Mouse (Mus musculus): ENCODE measurements around the gene Gm15557. TPM values are rescaled to one million over a fixed set of nuclear protein-coding genes. Genes with fewer than 3 reads are reported as not detected.

Gm15557 gene
- polyA plus RNA-seq, 1 experiment, result not detected

DNA sequence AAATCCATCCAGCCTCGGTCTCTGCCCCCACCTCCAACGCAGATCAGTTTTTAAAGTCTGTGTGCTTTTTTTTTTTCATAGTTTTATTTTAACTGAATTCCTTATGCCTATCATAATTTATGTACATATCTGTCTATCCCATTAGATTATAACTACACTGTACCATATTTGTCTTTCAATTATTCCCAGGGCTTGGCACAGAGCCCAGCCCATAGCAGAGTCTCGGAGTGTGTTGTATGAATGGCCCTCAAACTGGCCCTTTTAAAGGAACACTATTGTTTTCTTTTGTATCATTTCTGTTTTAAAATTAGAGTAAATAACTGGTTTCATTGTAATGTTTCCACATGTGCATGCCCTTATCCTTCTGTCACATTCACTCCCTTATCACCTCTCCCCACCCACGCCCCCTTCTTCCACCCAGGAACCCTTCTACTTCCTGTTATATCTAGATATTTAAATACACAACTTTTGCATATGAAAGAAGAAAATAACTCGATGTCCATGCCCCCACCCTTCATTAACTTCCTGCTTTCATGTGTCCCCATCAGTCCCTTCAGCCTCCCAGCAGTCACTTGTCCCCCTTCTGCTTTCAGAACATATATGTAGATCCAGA, 7.0 kb downstream of the Gm15557 start:
- H3K4me1 ChIP-seq (ENCODE audit: control insufficient read depth, insufficient read depth, low read length), result peaks cover 11% of the 10 kb centered on the region
- no peak overlapping the region for H3K4me3 ChIP-seq (ENCODE audit: insufficient read depth, low read length)
- no peak overlapping the region for H3K27ac ChIP-seq (ENCODE audit: insufficient read depth, low read length)
- TF ChIP-seq CTCF (IDR thresholded peaks at IDR 0.05; ENCODE audit: borderline replicate concordance, insufficient read depth, low read length), result no peak
- no peak for TF ChIP-seq POLR2A (IDR thresholded peaks at IDR 0.05; ENCODE audit: low read depth, low read length)

DNA sequence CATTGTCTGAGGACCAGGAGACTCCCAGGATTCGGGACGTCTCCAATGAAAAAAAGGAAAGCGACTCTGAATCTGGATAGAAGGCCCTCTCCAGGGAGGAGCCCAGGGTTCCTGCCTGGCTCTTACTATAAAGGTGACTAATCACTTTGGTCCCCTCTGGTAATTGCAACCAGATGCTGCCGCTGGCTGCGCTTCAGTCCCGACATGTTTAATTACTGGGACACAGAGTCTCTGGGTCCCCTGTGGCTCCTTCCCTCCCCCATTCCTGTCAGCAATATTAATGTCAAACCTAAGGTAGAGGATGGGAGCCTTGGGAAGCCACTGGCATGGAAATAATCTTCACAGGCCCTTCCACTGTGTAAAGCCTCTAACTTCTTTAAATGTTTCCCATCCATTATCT, 8.8 kb downstream of the Gm15557 start:
- Histone ChIP-seq H3K27ac (ENCODE audit: insufficient read depth, low read length) (peak overlapping the region; percentile 53), H3K4me1 (ENCODE audit: control insufficient read depth, insufficient read depth, low read length) (peaks cover 11% of the 10 kb centered on the region), H3K4me3 (ENCODE audit: insufficient read depth, low read length) (no peak overlapping the region)
- TF ChIP-seq POLR2A (IDR thresholded peaks at IDR 0.05; ENCODE audit: low read depth, low read length), result no peak
- TF ChIP-seq CTCF (IDR thresholded peaks at IDR 0.05; ENCODE audit: borderline replicate concordance, insufficient read depth, low read length), result no peak

- Histone ChIP-seq H3K4me1 (ENCODE audit: control insufficient read depth, insufficient read depth, low read length) (peaks cover 9% of the 10 kb centered on the region), H3K27ac (ENCODE audit: insufficient read depth, low read length) (no peak overlapping the region), H3K4me3 (ENCODE audit: insufficient read depth, low read length) (no peak overlapping the region)
- no peak for TF ChIP-seq CTCF (IDR thresholded peaks at IDR 0.05; ENCODE audit: borderline replicate concordance, insufficient read depth, low read length)
- no peak for TF ChIP-seq POLR2A (IDR thresholded peaks at IDR 0.05; ENCODE audit: low read depth, low read length)
Measured at GRCm38 (mm10) chr2:155952006-155952405, 11.5 kb downstream of the Gm15557 start.

- H3K4me3 ChIP-seq (ENCODE audit: insufficient read depth, low read length), result peak within 1 kb of the TSS; percentile 66
- H3K27ac ChIP-seq (ENCODE audit: insufficient read depth, low read length), result peak within 1 kb of the TSS; percentile 56
- H3K4me1 ChIP-seq (ENCODE audit: control insufficient read depth, insufficient read depth, low read length), result no peaks in the 10 kb centered on the region; the same call in 1 of the 2 replicates
- TF ChIP-seq POLR2A (IDR thresholded peaks at IDR 0.05; ENCODE audit: low read depth, low read length) (peak; percentile 86), CTCF (IDR thresholded peaks at IDR 0.05; ENCODE audit: borderline replicate concordance, insufficient read depth, low read length) (no peak)
Measured at GRCm38 (mm10) chr2:155956134-155957059, 15.9 kb downstream of the Gm15557 start, which contains the start of gene Cep250. Gene Cep250, plus strand, starts transcription at chr2:155956458.

DNA sequence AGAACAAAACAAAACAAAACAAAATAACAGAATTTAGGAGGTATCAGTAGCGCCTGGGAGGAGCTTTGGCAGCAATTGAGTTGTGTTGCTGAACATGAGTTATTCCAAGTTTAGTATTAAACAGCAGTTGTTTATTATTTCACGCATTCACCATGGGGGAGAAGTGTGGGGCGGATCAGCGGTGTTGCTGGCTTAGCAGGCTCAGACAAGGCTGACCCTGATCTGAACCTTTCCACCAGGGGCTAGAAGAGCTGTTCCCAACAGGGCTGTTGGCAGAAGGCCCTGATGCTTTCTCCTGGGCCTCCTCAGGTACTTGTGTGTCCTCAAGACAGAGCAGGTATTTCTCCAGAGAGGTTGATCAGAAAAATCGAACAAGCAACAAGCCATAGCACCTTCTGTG, 19.5 kb downstream of the Gm15557 start:
- no peak overlapping the region for H3K4me3 ChIP-seq (ENCODE audit: insufficient read depth, low read length)
- no peak for TF ChIP-seq POLR2A (IDR thresholded peaks at IDR 0.05; ENCODE audit: low read depth, low read length)
- no peak for TF ChIP-seq CTCF (IDR thresholded peaks at IDR 0.05; ENCODE audit: borderline replicate concordance, insufficient read depth, low read length)
- no peaks in the 10 kb centered on the region; the same call in 1 of the 2 replicates for H3K4me1 ChIP-seq (ENCODE audit: control insufficient read depth, insufficient read depth, low read length)
- no peak overlapping the region for H3K27ac ChIP-seq (ENCODE audit: insufficient read depth, low read length)

DNA sequence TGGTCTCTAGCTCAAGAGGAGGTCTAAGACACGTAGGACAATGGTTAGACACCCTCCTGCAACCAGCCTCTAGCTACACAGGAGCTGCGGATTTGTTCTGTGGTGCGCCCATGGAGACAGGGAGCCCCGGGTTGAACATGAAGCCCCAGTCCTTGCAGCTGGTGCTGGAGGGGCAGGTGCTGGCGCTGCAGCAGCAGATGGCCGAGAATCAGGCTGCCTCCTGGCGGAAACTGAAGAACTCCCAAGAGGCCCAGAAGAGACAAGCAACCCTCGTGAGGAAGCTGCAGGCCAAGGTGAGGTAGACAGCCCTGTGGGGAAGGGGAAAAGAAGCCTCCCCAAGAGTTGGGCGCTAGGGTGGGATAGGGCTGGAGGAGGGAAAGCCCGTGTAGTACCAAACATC, 21.3 kb downstream of the Gm15557 start:
- H3K27ac ChIP-seq (ENCODE audit: insufficient read depth, low read length), result no peak overlapping the region
- TF ChIP-seq CTCF (IDR thresholded peaks at IDR 0.05; ENCODE audit: borderline replicate concordance, insufficient read depth, low read length) (no peak), POLR2A (IDR thresholded peaks at IDR 0.05; ENCODE audit: low read depth, low read length) (no peak)
- no peak overlapping the region for H3K4me3 ChIP-seq (ENCODE audit: insufficient read depth, low read length)
- no peaks in the 10 kb centered on the region; the same call in 1 of the 2 replicates for H3K4me1 ChIP-seq (ENCODE audit: control insufficient read depth, insufficient read depth, low read length)

- no peak overlapping the region for H3K4me3 ChIP-seq (ENCODE audit: insufficient read depth, low read length)
- TF ChIP-seq POLR2A (IDR thresholded peaks at IDR 0.05; ENCODE audit: low read depth, low read length), result no peak
- TF ChIP-seq CTCF (IDR thresholded peaks at IDR 0.05; ENCODE audit: borderline replicate concordance, insufficient read depth, low read length), result no peak
- H3K27ac ChIP-seq (ENCODE audit: insufficient read depth, low read length), result no peak overlapping the region
- H3K4me1 ChIP-seq (ENCODE audit: control insufficient read depth, insufficient read depth, low read length), result no peaks in the 10 kb centered on the region; the same call in 1 of the 2 replicates
Measured at GRCm38 (mm10) chr2:155962991-155963390, 22.5 kb downstream of the Gm15557 start.

DNA sequence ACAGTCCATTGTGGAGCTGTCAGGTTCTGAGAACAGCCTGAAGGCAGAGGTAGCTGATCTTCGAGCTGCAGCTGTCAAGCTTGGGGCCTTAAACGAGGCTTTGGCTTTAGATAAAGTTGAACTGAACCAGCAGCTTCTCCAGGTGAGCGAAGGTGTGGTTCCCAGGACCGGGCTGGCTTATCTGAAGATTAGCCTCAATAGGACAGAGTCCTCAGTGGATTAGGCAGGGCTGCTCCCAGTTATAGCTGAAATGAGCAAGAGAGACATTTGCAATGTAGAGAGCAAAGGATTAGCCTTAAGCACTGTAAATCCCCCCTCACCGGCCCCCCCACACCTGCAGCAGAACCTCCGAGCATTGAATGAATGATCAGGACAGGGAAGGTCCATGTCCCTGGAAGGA, 32.8 kb downstream of the Gm15557 start:
- Histone ChIP-seq H3K4me1 (ENCODE audit: control insufficient read depth, insufficient read depth, low read length) (no peaks in the 10 kb centered on the region), H3K4me3 (ENCODE audit: insufficient read depth, low read length) (no peak overlapping the region), H3K27ac (ENCODE audit: insufficient read depth, low read length) (no peak overlapping the region)
- TF ChIP-seq CTCF (IDR thresholded peaks at IDR 0.05; ENCODE audit: borderline replicate concordance, insufficient read depth, low read length), result no peak
- TF ChIP-seq POLR2A (IDR thresholded peaks at IDR 0.05; ENCODE audit: low read depth, low read length), result no peak

- TF ChIP-seq CTCF (IDR thresholded peaks at IDR 0.05; ENCODE audit: borderline replicate concordance, insufficient read depth, low read length), result no peak
- no peak for TF ChIP-seq POLR2A (IDR thresholded peaks at IDR 0.05; ENCODE audit: low read depth, low read length)
- Histone ChIP-seq H3K27ac (ENCODE audit: insufficient read depth, low read length) (no peak overlapping the region), H3K4me1 (ENCODE audit: control insufficient read depth, insufficient read depth, low read length) (peaks cover 4% of the 10 kb centered on the region; the same call in 1 of the 2 replicates), H3K4me3 (ENCODE audit: insufficient read depth, low read length) (no peak overlapping the region)
Measured at GRCm38 (mm10) chr2:155974087-155974731, 33.7 kb downstream of the Gm15557 start.

All from embryonic fibroblast, embryonic 13.5 days (primary cell).